Mouse (Mus musculus): ENCODE data around the gene Gda. TPM values are rescaled to one million over a fixed set of nuclear protein-coding genes. Genes with fewer than 3 reads are reported as not detected.

The Gda gene
- polyA plus RNA-seq, 1 experiment from 2014 or later: 0.54 TPM

GRCm38 (mm10) chr19:21436566-21436965, 36.7 kb downstream of the Gda start:
- H3K9me3 ChIP-seq (ENCODE audit: control insufficient read depth, low read length): no peaks in the 10 kb centered on the region
- ATAC-seq (ENCODE audit: low read depth): no peak
- 77% methylated on average over 3 of the region's 3 CpGs for WGBS

GRCm38 (mm10) chr19:21433348-21433747, 39.9 kb downstream of the Gda start:
- H3K4me1 ChIP-seq (ENCODE audit: control insufficient read depth, insufficient read depth, low read length): no peaks in the 10 kb centered on the region
- WGBS: 77% methylated on average over 4 of the region's 4 CpGs
- ATAC-seq (ENCODE audit: low read depth): no peak
- H3K9me3 ChIP-seq (ENCODE audit: control insufficient read depth, low read length): no peaks in the 10 kb centered on the region
- H3K4me2 ChIP-seq (ENCODE audit: low read depth, low read length): no peak overlapping the region
- H3K27ac ChIP-seq (replicated peaks; ENCODE audit: low read depth, low read length): no peak overlapping the region
- H3K27me3 ChIP-seq (replicated peaks; ENCODE audit: control insufficient read depth, insufficient read depth, low read length): no peaks in the 10 kb centered on the region
- H3K36me3 ChIP-seq (ENCODE audit: control insufficient read depth, insufficient read depth, low read length): no peaks in the 10 kb centered on the region
- no peak for DNase-seq (ENCODE audit: low spot score)
- H3K9ac ChIP-seq (ENCODE audit: low read depth, low read length): no peak overlapping the region
- H3K4me3 ChIP-seq (ENCODE audit: low read depth, low read length): no peak overlapping the region

More at GRCm38 (mm10) chr19:21436566-21436965, 36.7 kb downstream of the Gda start:
- Histone ChIP-seq H3K27me3 (replicated peaks; ENCODE audit: control insufficient read depth, insufficient read depth, low read length) (no peaks in the 10 kb centered on the region), H3K4me2 (ENCODE audit: low read depth, low read length) (no peak overlapping the region), H3K9ac (ENCODE audit: low read depth, low read length) (no peak overlapping the region), H3K4me1 (ENCODE audit: control insufficient read depth, insufficient read depth, low read length) (no peaks in the 10 kb centered on the region), H3K27ac (replicated peaks; ENCODE audit: low read depth, low read length) (no peak overlapping the region), H3K36me3 (ENCODE audit: control insufficient read depth, insufficient read depth, low read length) (no peaks in the 10 kb centered on the region), H3K4me3 (ENCODE audit: low read depth, low read length) (no peak overlapping the region)
- no peak for DNase-seq (ENCODE audit: low spot score)

GRCm38 (mm10) chr19:21432879-21433278, 40.4 kb downstream of the Gda start:
- no peak overlapping the region for H3K27ac ChIP-seq (replicated peaks; ENCODE audit: low read depth, low read length)
- H3K9me3 ChIP-seq (ENCODE audit: control insufficient read depth, low read length): no peaks in the 10 kb centered on the region
- no peaks in the 10 kb centered on the region for H3K4me1 ChIP-seq (ENCODE audit: control insufficient read depth, insufficient read depth, low read length)
- WGBS: 79% methylated on average over 2 of the region's 2 CpGs
- no peaks in the 10 kb centered on the region for H3K27me3 ChIP-seq (replicated peaks; ENCODE audit: control insufficient read depth, insufficient read depth, low read length)
- H3K36me3 ChIP-seq (ENCODE audit: control insufficient read depth, insufficient read depth, low read length): no peaks in the 10 kb centered on the region
- no peak overlapping the region for H3K9ac ChIP-seq (ENCODE audit: low read depth, low read length)
- H3K4me3 ChIP-seq (ENCODE audit: low read depth, low read length): no peak overlapping the region
- ATAC-seq (ENCODE audit: low read depth) (no peak), DNase-seq (ENCODE audit: low spot score) (no peak)
- H3K4me2 ChIP-seq (ENCODE audit: low read depth, low read length): no peak overlapping the region

- no peaks in the 10 kb centered on the region for H3K27me3 ChIP-seq (replicated peaks; ENCODE audit: control insufficient read depth, insufficient read depth, low read length)
- H3K4me3 ChIP-seq (ENCODE audit: low read depth, low read length): no peak overlapping the region
- no peaks in the 10 kb centered on the region for H3K36me3 ChIP-seq (ENCODE audit: control insufficient read depth, insufficient read depth, low read length)
- DNase-seq (ENCODE audit: low spot score) (no peak), ATAC-seq (ENCODE audit: low read depth) (no peak)
- H3K4me2 ChIP-seq (ENCODE audit: low read depth, low read length): no peak overlapping the region
- no peak overlapping the region for H3K27ac ChIP-seq (replicated peaks; ENCODE audit: low read depth, low read length)
- H3K4me1 ChIP-seq (ENCODE audit: control insufficient read depth, insufficient read depth, low read length): no peaks in the 10 kb centered on the region
- H3K9ac ChIP-seq (ENCODE audit: low read depth, low read length): no peak overlapping the region
- no peaks in the 10 kb centered on the region for H3K9me3 ChIP-seq (ENCODE audit: control insufficient read depth, low read length)
- 92% methylated on average over 3 of the region's 3 CpGs for WGBS
Measured at GRCm38 (mm10) chr19:21432286-21432685, 41.0 kb downstream of the Gda start.

GRCm38 (mm10) chr19:21425391-21425790, 47.9 kb downstream of the Gda start:
- DNase-seq (ENCODE audit: low spot score) (no peak), ATAC-seq (ENCODE audit: low read depth) (no peak)
- H3K4me1 ChIP-seq (ENCODE audit: control insufficient read depth, insufficient read depth, low read length): no peaks in the 10 kb centered on the region
- H3K36me3 ChIP-seq (ENCODE audit: control insufficient read depth, insufficient read depth, low read length): no peaks in the 10 kb centered on the region
- no peak overlapping the region for H3K27ac ChIP-seq (replicated peaks; ENCODE audit: low read depth, low read length)
- no peak overlapping the region for H3K9ac ChIP-seq (ENCODE audit: low read depth, low read length)
- H3K27me3 ChIP-seq (replicated peaks; ENCODE audit: control insufficient read depth, insufficient read depth, low read length): no peaks in the 10 kb centered on the region
- H3K9me3 ChIP-seq (ENCODE audit: control insufficient read depth, low read length): no peaks in the 10 kb centered on the region
- WGBS: 93% methylated on average over 4 of the region's 4 CpGs
- no peak overlapping the region for H3K4me2 ChIP-seq (ENCODE audit: low read depth, low read length)
- no peak overlapping the region for H3K4me3 ChIP-seq (ENCODE audit: low read depth, low read length)

- no peak for DNase-seq (ENCODE audit: low spot score)
- H3K27me3 ChIP-seq (replicated peaks; ENCODE audit: control insufficient read depth, insufficient read depth, low read length): no peaks in the 10 kb centered on the region
- no peak overlapping the region for H3K4me2 ChIP-seq (ENCODE audit: low read depth, low read length)
- H3K9ac ChIP-seq (ENCODE audit: low read depth, low read length): no peak overlapping the region
- H3K36me3 ChIP-seq (ENCODE audit: control insufficient read depth, insufficient read depth, low read length): no peaks in the 10 kb centered on the region
- no peak overlapping the region for H3K27ac ChIP-seq (replicated peaks; ENCODE audit: low read depth, low read length)
- ATAC-seq (ENCODE audit: low read depth): no peak
- WGBS: 77% methylated on average over 7 of the region's 7 CpGs
- no peak overlapping the region for H3K4me3 ChIP-seq (ENCODE audit: low read depth, low read length)
- no peaks in the 10 kb centered on the region for H3K9me3 ChIP-seq (ENCODE audit: control insufficient read depth, low read length)
- H3K4me1 ChIP-seq (ENCODE audit: control insufficient read depth, insufficient read depth, low read length): no peaks in the 10 kb centered on the region
Measured at GRCm38 (mm10) chr19:21423731-21424130, 49.5 kb downstream of the Gda start.

- no peaks in the 10 kb centered on the region for H3K27me3 ChIP-seq (replicated peaks; ENCODE audit: control insufficient read depth, insufficient read depth, low read length)
- H3K4me2 ChIP-seq (ENCODE audit: low read depth, low read length): no peak overlapping the region
- no peaks in the 10 kb centered on the region for H3K4me1 ChIP-seq (ENCODE audit: control insufficient read depth, insufficient read depth, low read length)
- H3K36me3 ChIP-seq (ENCODE audit: control insufficient read depth, insufficient read depth, low read length): no peaks in the 10 kb centered on the region
- H3K9ac ChIP-seq (ENCODE audit: low read depth, low read length): no peak overlapping the region
- H3K27ac ChIP-seq (replicated peaks; ENCODE audit: low read depth, low read length): no peak overlapping the region
- no peak overlapping the region for H3K4me3 ChIP-seq (ENCODE audit: low read depth, low read length)
- ATAC-seq (ENCODE audit: low read depth): no peak
- no peak for DNase-seq (ENCODE audit: low spot score)
- no peaks in the 10 kb centered on the region for H3K9me3 ChIP-seq (ENCODE audit: control insufficient read depth, low read length)
- 77% methylated on average over 5 of the region's 5 CpGs for WGBS
Measured at GRCm38 (mm10) chr19:21418418-21418817, 54.8 kb downstream of the Gda start.

GRCm38 (mm10) chr19:21415377-21415776, 57.9 kb downstream of the Gda start:
- no peaks in the 10 kb centered on the region for H3K4me1 ChIP-seq (ENCODE audit: control insufficient read depth, insufficient read depth, low read length)
- no peak overlapping the region for H3K4me3 ChIP-seq (ENCODE audit: low read depth, low read length)
- no peak overlapping the region for H3K9ac ChIP-seq (ENCODE audit: low read depth, low read length)
- H3K27ac ChIP-seq (replicated peaks; ENCODE audit: low read depth, low read length): no peak overlapping the region
- no peak for ATAC-seq (ENCODE audit: low read depth)
- H3K27me3 ChIP-seq (replicated peaks; ENCODE audit: control insufficient read depth, insufficient read depth, low read length): no peaks in the 10 kb centered on the region
- no peak overlapping the region for H3K4me2 ChIP-seq (ENCODE audit: low read depth, low read length)
- H3K9me3 ChIP-seq (ENCODE audit: control insufficient read depth, low read length): no peaks in the 10 kb centered on the region
- no peaks in the 10 kb centered on the region for H3K36me3 ChIP-seq (ENCODE audit: control insufficient read depth, insufficient read depth, low read length)
- DNase-seq (ENCODE audit: low spot score): no peak
- 74% methylated on average over 3 of the region's 3 CpGs for WGBS

- Histone ChIP-seq H3K9me3 (ENCODE audit: control insufficient read depth, low read length) (no peaks in the 10 kb centered on the region), H3K27me3 (replicated peaks; ENCODE audit: control insufficient read depth, insufficient read depth, low read length) (no peaks in the 10 kb centered on the region), H3K27ac (replicated peaks; ENCODE audit: low read depth, low read length) (no peak overlapping the region), H3K4me3 (ENCODE audit: low read depth, low read length) (no peak overlapping the region), H3K4me2 (ENCODE audit: low read depth, low read length) (no peak overlapping the region), H3K36me3 (ENCODE audit: control insufficient read depth, insufficient read depth, low read length) (no peaks in the 10 kb centered on the region), H3K9ac (ENCODE audit: low read depth, low read length) (no peak overlapping the region), H3K4me1 (ENCODE audit: control insufficient read depth, insufficient read depth, low read length) (no peaks in the 10 kb centered on the region)
- WGBS: 92% methylated on average over 4 of the region's 4 CpGs
- DNase-seq (ENCODE audit: low spot score) (no peak), ATAC-seq (ENCODE audit: low read depth) (no peak)
Measured at GRCm38 (mm10) chr19:21409178-21409577, 64.1 kb downstream of the Gda start.
